In genomic region chr19:35868543-35868942, GRCm38 (mm10) we compare ENCODE assay signal across 15 mouse cellular contexts.
"Had no signal": no experiment of that assay in that cellular context is flagged by ENCODE, and none has a peak within 500 bp of the region (broad histone marks: within the 10 kb centered on the region; RNA-seq: fewer than 3 reads in every experiment).

No protein-coding gene starts in this region.

- H3K27ac ChIP-seq: neural tube, embryonic 15.5 days; stomach, embryonic 15.5 days; stomach, postnatal 0 days had no signal

- H3K4me1 ChIP-seq: neural tube, embryonic 15.5 days; stomach, embryonic 15.5 days had no signal

- H3K27me3 ChIP-seq: neural tube, embryonic 15.5 days; stomach, embryonic 15.5 days had no signal

- H3K4me2 ChIP-seq: neural tube, embryonic 15.5 days; stomach, embryonic 15.5 days had no signal

- DNase-seq: retina, postnatal 1 day; right cerebral cortex, adult 18-20 months; right cerebral cortex, postnatal 14 days; right cerebral cortex, postnatal 25 days; right cerebral cortex, postnatal 4 days; spleen, adult 18-20 months; thymus, adult 18-20 months; thymus, adult 2 months; thymus, postnatal 14 days; thymus, postnatal 25 days; thymus, postnatal 36 days; thymus, postnatal 4 days had no signal

- H3K36me3 ChIP-seq: neural tube, embryonic 15.5 days; stomach, embryonic 15.5 days had no signal

- H3K9me3 ChIP-seq: neural tube, embryonic 15.5 days; stomach, embryonic 15.5 days had no signal

- H3K4me3 ChIP-seq: neural tube, embryonic 15.5 days; stomach, embryonic 15.5 days had no signal

- H3K9ac ChIP-seq: neural tube, embryonic 15.5 days; stomach, embryonic 15.5 days had no signal
